Comparison of ENCODE assay signal across 34 mouse cellular contexts in the genomic region with DNA sequence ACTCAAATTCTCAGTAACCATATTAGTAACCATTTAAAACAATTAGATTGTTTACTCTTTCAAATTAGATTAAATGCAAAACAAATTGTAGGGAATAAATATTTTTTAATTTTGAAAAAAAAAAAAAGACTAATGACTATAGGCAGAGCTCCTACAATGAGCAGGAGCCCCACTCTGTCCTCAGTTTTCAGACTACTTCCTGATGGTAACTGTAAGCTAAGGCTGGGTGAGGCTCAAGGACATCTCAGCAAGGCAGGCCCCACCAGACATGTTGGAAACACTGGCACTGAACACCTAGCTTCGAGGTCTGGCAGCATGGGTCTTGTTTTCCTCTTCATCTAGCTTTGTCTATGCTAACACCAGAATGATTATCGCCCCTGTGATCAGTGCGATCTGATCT. TPM values are rescaled to one million over a fixed set of nuclear protein-coding genes. Genes with fewer than 3 reads are reported as not detected.
"Had no signal": no experiment of that assay in that cellular context is flagged by ENCODE, and none has a peak within 500 bp of the region (broad histone marks: within the 10 kb centered on the region; RNA-seq: fewer than 3 reads in every experiment).

No protein-coding gene starts in this region.

- H3K9me3 ChIP-seq: heart, embryonic 13.5 days; heart, embryonic 15.5 days; hindbrain, embryonic 13.5 days; hindbrain, embryonic 15.5 days; kidney, embryonic 15.5 days; limb, embryonic 13.5 days; limb, embryonic 15.5 days; liver, embryonic 13.5 days had no signal

- H3K27ac ChIP-seq: heart, adult 2 months; heart, embryonic 13.5 days; heart, embryonic 15.5 days; hindbrain, embryonic 13.5 days; hindbrain, embryonic 15.5 days; hindbrain, postnatal 0 days; kidney, embryonic 15.5 days; kidney, postnatal 0 days; layer of hippocampus, adult 2 months; left cerebral cortex, adult 2 months; limb, embryonic 13.5 days; limb, embryonic 15.5 days; liver, embryonic 13.5 days had no signal

- ATAC-seq: forebrain, postnatal 0 days; hindbrain, postnatal 0 days had no signal

- H3K9ac ChIP-seq: forebrain, postnatal 0 days; heart, embryonic 13.5 days; heart, embryonic 15.5 days; hindbrain, embryonic 13.5 days; hindbrain, embryonic 15.5 days; kidney, embryonic 15.5 days; limb, embryonic 13.5 days; limb, embryonic 15.5 days; liver, embryonic 13.5 days had no signal

- H3K4me2 ChIP-seq: heart, embryonic 11.5 days; heart, embryonic 13.5 days; heart, embryonic 15.5 days; hindbrain, embryonic 13.5 days; hindbrain, embryonic 15.5 days; kidney, embryonic 15.5 days; limb, embryonic 13.5 days; limb, embryonic 15.5 days; liver, embryonic 11.5 days; liver, embryonic 13.5 days had no signal

- H3K4me1 ChIP-seq: heart, embryonic 13.5 days; heart, embryonic 15.5 days; hindbrain, embryonic 13.5 days; hindbrain, embryonic 15.5 days; kidney, embryonic 15.5 days; limb, embryonic 13.5 days; limb, embryonic 15.5 days; liver, embryonic 13.5 days had no signal

- H3K36me3 ChIP-seq: heart, embryonic 13.5 days; heart, embryonic 15.5 days; hindbrain, embryonic 13.5 days; hindbrain, embryonic 15.5 days; kidney, embryonic 15.5 days; limb, embryonic 13.5 days; limb, embryonic 15.5 days; liver, embryonic 13.5 days had no signal

- H3K27me3 ChIP-seq: heart, embryonic 13.5 days; heart, embryonic 15.5 days; hindbrain, embryonic 13.5 days; hindbrain, embryonic 15.5 days; kidney, embryonic 15.5 days; limb, embryonic 13.5 days; limb, embryonic 15.5 days; liver, embryonic 13.5 days had no signal

- H3K4me3 ChIP-seq: heart, adult 2 months; heart, embryonic 13.5 days; heart, embryonic 15.5 days; hindbrain, embryonic 13.5 days; hindbrain, embryonic 15.5 days; kidney, embryonic 15.5 days; layer of hippocampus, adult 2 months; left cerebral cortex, adult 2 months; limb, embryonic 13.5 days; limb, embryonic 15.5 days; liver, embryonic 13.5 days had no signal

- DNase-seq: forebrain, postnatal 0 days; gastrocnemius, postnatal 14 days; gastrocnemius, postnatal 36 days; heart, adult 2 months; heart, postnatal 14 days; heart, postnatal 36 days; kidney, adult 18-20 months; kidney, adult 9 months; kidney, postnatal 14 days; kidney, postnatal 4 days; left cerebral cortex, postnatal 4 days; liver, embryonic 13.5 days had no signal

RNA-seq across cellular contexts. Expression of gene Fam3b, which starts 16.5 kb away (rescaled TPM):
- total RNA-seq: forebrain, postnatal 0 days; gastrocnemius, adult 18-20 months; gastrocnemius, adult 8-10 months; gastrocnemius, postnatal 14 days; gastrocnemius, postnatal 36 days; heart, adult 2 months; heart, postnatal 14 days; heart, postnatal 36 days; hematopoietic stem cell, adult 5-6 weeks; hindbrain, postnatal 0 days; layer of hippocampus, adult 2 months; layer of hippocampus, postnatal 10 days; layer of hippocampus, postnatal 25 days; left cerebral cortex, adult 2 months; left cerebral cortex, postnatal 14 days; left cerebral cortex, postnatal 4 days had no signal
- polyA plus RNA-seq: forebrain, postnatal 0 days; heart, adult 2 months; heart, embryonic 11.5 days; heart, embryonic 13.5 days; heart, embryonic 15.5 days; heart, postnatal 0 days; hindbrain, embryonic 11.5 days; hindbrain, embryonic 13.5 days; hindbrain, embryonic 15.5 days; hindbrain, postnatal 0 days; kidney, embryonic 15.5 days; kidney, postnatal 0 days; limb, embryonic 11.5 days; limb, embryonic 13.5 days; liver, embryonic 11.5 days; liver, embryonic 13.5 days had no signal

RNA-seq across cellular contexts. Expression of gene Mx1, which starts 35.4 kb away (rescaled TPM):
- polyA plus RNA-seq: heart, embryonic 11.5 days; heart, embryonic 15.5 days; hindbrain, embryonic 11.5 days; hindbrain, embryonic 13.5 days had no signal
